Mouse (Mus musculus) heart, embryonic 14.5 days (tissue): ENCODE results near the gene Gm9821. TPM values are rescaled to one million over a fixed set of nuclear protein-coding genes. Genes with fewer than 3 reads are reported as not detected.

Source experiments
- ATAC-seq: fragments of 200-750 bp; cut with Nextera tagmentation; 2 replicates; pipeline ENCODE4 v1.8.0; 2017; ENCODE audit warnings: low read depth, moderate TSS enrichment; ENCODE audit not compliant: insufficient number of reproducible peaks, insufficient read depth, low FRiP score
- H3K27ac ChIP-seq, 2 experiments: fragments of 200-500 bp in 1 of 2; fragments of 300-500 bp in 1 of 2; sonication (generic) in 1 of 2; replicated peaks in 1 of 2; 2 replicates each; pipeline ENCODE4 v1.5.1; 2012 to 2014; ENCODE audit warnings: low read depth in 2 of 2, low read length in 2 of 2, control low read depth in 1 of 2, mild to moderate bottlenecking in 1 of 2, mixed read lengths in 1 of 2; ENCODE audit not compliant: control insufficient read depth in 1 of 2, insufficient read depth in 1 of 2
- H3K27me3 ChIP-seq: fragments of 300-500 bp; sonication (generic); 2 replicates; pipeline ENCODE4 v1.6.1; 2014; ENCODE audit warnings: mild to moderate bottlenecking, low read length, control low read depth; ENCODE audit not compliant: control insufficient read depth, insufficient read depth
- H3K36me3 ChIP-seq: fragments of 300-500 bp; sonication (generic); 2 replicates; pipeline ENCODE4 v1.6.1; 2014; ENCODE audit warnings: mild to moderate bottlenecking, control low read depth, low read length, mixed read lengths; ENCODE audit not compliant: control insufficient read depth, insufficient read depth
- H3K4me1 ChIP-seq, 2 experiments: fragments of 200-500 bp in 1 of 2; fragments of 300-500 bp in 1 of 2; sonication (generic) in 1 of 2; 2 replicates each; pipeline ENCODE4 v1.6.1; 2012 to 2014; ENCODE audit warnings: low read length in 2 of 2, control low read depth in 1 of 2, mixed read lengths in 1 of 2; ENCODE audit not compliant: control insufficient read depth in 2 of 2, insufficient read depth in 2 of 2
- H3K4me2 ChIP-seq: fragments of 300-500 bp; sonication (generic); 2 replicates; pipeline ENCODE4 v1.6.1; 2014; ENCODE audit warnings: mild to moderate bottlenecking, low read length
- H3K4me3 ChIP-seq, 2 experiments: fragments of 200-500 bp in 1 of 2; fragments of 300-500 bp in 1 of 2; sonication (generic) in 1 of 2; 2 replicates each; pipeline ENCODE4 v1.5.1; 2012 to 2014; ENCODE audit warnings: low read length in 2 of 2, mild to moderate bottlenecking in 2 of 2, control low read depth in 1 of 2, low read depth in 1 of 2, moderate library complexity in 1 of 2; ENCODE audit not compliant: control insufficient read depth in 1 of 2, insufficient read depth in 1 of 2
- H3K9ac ChIP-seq: fragments of 300-500 bp; sonication (generic); 2 replicates; pipeline ENCODE4 v1.6.1; 2014; ENCODE audit warnings: mild to moderate bottlenecking, low read length
- H3K9me3 ChIP-seq: fragments of 300-500 bp; sonication (generic); 2 replicates; pipeline ENCODE4 v1.6.1; 2016; ENCODE audit warnings: low read length, control low read depth; ENCODE audit not compliant: control insufficient read depth
- WGBS: fragments of 180-500 bp; shearing (Covaris S2); extraction: QIAGEN DNeasy Blood & Tissue Kit; methylation state at CpG from one replicate; pipeline ENCODE4 v1.1.7; 2014; 5-methylcytosine and 5-hydroxymethylcytosine counted together
- polyA plus RNA-seq: library from polyadenylated mRNA; unstranded; fragments of >200 nt; fragmentation: Nextera tagmentation; extraction: Ambion mirVana; gene quantifications from 2 replicates; pipeline ENCODE4 v1.2.1, GENCODE M21; 2014

The Gm9821 gene
- polyA plus RNA-seq, 1 experiment from 2014 or later: 2.8 TPM

DNA sequence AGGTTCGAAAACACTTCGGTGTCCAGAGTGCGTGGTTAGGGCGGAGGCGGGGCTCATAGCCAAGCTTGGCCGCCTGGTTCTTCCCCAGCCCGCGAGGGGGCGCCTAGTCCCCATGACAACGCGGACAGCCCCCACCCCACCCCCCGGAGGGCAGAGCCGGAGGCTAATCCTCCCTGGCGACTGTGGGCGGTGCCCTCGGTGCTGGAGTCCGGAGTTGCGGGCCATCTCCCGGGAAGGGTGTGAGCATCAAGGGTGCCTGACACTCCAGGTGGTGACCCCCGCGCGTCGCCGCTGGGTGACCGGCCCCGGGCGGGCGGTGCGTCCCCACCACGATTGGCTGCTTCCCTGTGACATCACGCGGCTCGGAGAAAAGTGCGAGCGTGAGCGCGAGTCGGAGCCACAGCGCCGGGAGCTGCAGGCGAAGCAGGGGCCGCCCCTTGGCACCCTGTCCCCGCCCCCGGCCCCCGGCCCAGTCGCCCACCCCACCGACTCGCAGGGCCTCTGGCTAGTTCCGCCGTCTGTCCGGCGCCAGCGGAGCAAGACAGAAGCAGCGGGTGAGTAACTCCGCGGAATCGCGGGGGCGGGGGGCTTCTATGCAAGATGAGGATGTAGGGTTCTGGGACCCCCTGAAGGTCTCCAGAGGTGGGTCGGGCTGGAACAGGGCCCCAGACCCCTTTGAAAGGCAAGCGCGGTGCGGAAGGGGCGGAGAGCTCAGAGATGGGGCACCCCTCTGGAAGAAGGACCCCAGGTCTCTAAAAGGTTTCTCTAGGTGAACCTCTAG, 23.5 kb upstream of the Gm9821 start:
- ATAC-seq: 0 out of 2 replicates have a peak, but pooled peaks have one; percentile 14
- Histone ChIP-seq H3K4me2 (peak overlapping the region; percentile 90), H3K9me3 (no peaks in the 10 kb centered on the region), H3K27me3 (peaks cover 49% of the 10 kb centered on the region), H3K27ac (no peak overlapping the region), H3K4me3 (peak overlapping the region; percentile 52 to 58), H3K4me1 (peaks cover 14 to 15% of the 10 kb centered on the region in 2 experiments), H3K36me3 (peaks cover 17% of the 10 kb centered on the region), H3K9ac (peak overlapping the region; percentile 13; the same call in 1 of the 2 replicates)
- under 1% methylated on average over 55 of the region's 64 CpGs for WGBS

DNA sequence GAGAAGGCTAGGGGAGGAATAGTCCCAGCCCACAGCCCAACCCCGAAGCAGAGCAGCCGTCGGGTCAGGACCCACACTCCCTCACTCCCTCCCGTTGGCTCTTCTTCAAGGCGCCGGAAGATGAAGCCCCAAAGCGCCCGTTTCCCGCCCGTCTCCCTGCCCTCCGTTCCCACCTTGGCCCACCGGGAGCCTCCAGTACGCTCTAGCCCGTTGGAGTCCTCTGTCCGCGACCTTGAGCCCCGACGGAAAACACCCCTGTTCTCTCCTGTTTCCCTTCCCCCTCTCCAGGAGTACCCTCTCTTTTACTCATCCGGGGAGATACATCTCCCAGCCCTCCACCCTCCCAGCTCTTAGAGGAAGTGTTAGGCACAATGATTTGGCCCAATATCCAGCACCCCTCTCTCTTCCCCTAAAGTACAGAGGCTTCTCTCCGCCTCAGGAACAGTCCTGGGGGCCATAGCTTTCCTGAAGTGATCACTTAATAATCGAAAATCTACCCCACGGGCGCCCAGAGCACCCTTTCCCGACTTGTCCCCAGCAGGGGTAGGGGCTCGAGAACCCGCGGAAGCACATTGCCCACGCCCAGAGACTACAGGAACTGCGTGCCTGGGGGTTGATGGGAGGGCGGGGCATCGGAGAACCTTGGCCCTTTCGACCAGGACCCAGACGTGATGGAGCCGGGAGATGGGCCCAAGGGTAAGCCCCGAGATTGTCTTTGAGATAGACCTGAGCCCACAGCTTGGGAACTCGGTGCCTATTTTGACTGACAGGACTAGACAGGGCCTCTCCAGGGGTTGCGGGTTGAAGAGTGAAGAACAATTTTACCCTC, 22.7 kb upstream of the Gm9821 start:
- Histone ChIP-seq H3K4me2 (peak overlapping the region; percentile 90), H3K9ac (no peak overlapping the region), H3K4me3 (peak overlapping the region; percentile 52 to 58; a peak in 3 of 4 replicates), H3K36me3 (peaks cover 9% of the 10 kb centered on the region), H3K9me3 (no peaks in the 10 kb centered on the region), H3K4me1 (peaks cover 14 to 15% of the 10 kb centered on the region in 2 experiments), H3K27me3 (peaks cover 49% of the 10 kb centered on the region), H3K27ac (no peak overlapping the region)
- 1% methylated on average over 34 of the region's 37 CpGs for WGBS
- no peak for ATAC-seq

DNA sequence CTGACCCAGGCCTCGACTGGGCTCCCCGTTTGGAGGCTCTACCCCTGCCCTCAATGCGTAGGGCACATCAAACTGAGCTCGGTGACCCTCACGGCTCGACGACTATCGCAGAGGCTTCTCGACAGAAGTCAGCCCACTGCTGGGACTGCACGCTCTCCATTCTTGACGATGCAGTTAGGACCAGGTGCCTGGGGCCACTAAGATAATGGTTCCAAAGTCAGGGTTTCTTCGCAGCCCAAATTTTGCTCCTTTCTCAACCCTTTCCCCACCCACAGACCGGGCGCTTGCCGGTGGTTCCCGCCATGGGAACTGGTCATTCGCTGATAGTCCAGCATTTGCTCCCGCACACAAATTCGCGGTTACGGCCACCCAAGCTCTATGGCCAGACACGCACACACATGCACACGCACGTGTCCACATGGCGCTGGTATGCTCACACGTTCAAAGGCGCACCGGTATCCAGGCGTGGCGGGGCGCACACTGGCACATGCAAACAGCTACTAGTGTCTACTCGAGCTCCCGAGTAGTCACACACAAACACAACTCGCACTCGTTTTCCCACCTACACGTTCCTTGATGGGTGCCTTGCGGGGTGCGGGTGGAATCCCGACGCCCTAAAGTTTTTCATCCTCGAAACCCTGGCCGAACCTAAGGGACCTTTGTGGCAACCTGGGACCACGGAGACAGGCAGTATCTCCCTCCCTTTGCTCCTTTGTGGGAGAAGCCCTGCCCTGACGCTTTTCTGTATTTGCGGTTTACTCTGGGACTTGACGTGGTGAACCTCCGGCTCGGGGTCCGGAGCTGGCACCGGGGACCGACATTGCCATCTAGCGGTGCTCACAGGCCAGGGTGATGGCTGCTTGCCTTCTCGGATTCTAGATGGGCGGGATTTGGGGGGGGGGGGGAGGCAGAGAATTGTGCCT, 21.8 kb upstream of the Gm9821 start:
- WGBS: 5% methylated on average over 54 of the region's 54 CpGs
- Histone ChIP-seq H3K9me3 (no peaks in the 10 kb centered on the region), H3K4me1 (peaks cover 14 to 15% of the 10 kb centered on the region in 2 experiments), H3K27me3 (peaks cover 49% of the 10 kb centered on the region), H3K4me3 (peak overlapping the region; percentile 31 to 52), H3K36me3 (peaks cover under 1% of the 10 kb centered on the region; the same call in 1 of the 2 replicates), H3K9ac (no peak overlapping the region), H3K4me2 (peak overlapping the region; percentile 60), H3K27ac (no peak overlapping the region)
- no peak for ATAC-seq

DNA sequence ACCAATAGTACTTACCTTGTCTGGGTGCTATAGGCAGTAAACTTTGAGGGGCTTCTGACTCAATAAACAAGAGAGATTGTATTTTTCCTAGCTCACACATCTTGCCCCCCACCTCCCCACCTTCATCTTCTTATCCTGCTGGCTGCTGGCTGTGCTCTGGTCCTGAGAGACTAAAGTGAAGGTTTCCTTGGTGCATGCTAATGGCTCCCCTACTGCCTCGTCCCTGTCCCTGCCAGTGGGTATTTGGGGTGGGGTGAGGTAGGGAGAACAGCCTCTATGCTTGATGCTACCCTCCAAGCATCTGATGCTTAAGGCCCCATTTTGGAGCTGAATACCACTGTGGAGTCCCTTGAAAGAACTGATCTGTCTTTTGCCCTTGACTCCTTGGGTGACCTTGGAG, 20.8 kb upstream of the Gm9821 start:
- Histone ChIP-seq H3K4me3 (no peak overlapping the region), H3K4me2 (no peak overlapping the region), H3K27ac (no peak overlapping the region), H3K27me3 (peaks cover 46% of the 10 kb centered on the region), H3K9me3 (no peaks in the 10 kb centered on the region), H3K36me3 (no peaks in the 10 kb centered on the region), H3K4me1 (peaks cover 15 to 16% of the 10 kb centered on the region in 2 experiments), H3K9ac (no peak overlapping the region)
- WGBS: 68% methylated on average over 1 of the region's 1 CpGs
- ATAC-seq: no peak

DNA sequence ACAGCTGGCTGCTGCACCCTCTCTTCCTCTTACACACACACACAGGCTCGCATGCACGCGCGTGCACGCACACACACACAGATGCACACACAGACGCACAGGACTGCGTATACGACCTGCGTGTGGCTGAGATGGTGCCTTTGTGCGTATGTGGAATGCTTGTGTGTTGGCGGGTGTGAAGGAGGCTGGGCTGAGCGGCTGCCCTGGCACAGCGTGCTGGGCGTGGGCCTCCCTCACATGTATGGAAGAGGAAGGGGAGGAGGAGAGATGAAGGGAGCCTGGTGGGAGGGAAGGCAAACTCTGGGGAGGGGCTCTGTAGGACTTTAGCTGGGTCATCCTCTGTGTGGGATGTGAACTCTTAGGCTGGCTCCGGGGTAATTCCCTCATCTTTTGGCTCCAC, 20.1 kb upstream of the Gm9821 start:
- H3K9ac ChIP-seq: no peak overlapping the region
- H3K27me3 ChIP-seq: peaks cover 44% of the 10 kb centered on the region
- peaks cover 20 to 22% of the 10 kb centered on the region in 2 experiments for H3K4me1 ChIP-seq
- no peak overlapping the region for H3K4me2 ChIP-seq
- ATAC-seq: no peak
- H3K27ac ChIP-seq: no peak overlapping the region
- 79% methylated on average over 15 of the region's 15 CpGs for WGBS
- no peak overlapping the region for H3K4me3 ChIP-seq
- no peaks in the 10 kb centered on the region for H3K36me3 ChIP-seq
- no peaks in the 10 kb centered on the region for H3K9me3 ChIP-seq

DNA sequence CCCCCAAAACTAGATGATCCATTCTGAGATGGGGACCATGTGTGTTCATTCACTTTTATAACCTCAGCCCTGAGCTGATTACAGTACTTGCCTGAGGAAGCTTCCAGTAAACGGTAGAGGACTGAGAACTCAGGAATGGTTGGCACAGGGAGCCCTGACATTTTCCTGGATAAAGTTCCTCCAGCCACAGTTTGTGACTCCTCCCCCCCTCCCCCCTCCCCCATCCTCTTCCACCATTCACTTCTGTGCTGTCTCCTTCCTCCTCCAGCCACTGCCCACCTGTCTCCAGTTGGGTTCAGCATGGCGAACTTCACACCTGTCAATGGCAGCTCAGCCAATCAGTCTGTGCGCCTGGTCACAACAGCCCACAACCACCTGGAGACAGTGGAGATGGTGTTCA, 18.6 kb upstream of the Gm9821 start, which contains the start of gene Chrm4:
TSS of gene Chrm4 (plus strand) at position 301 of the 400 bp plus-strand sequence.
- Histone ChIP-seq H3K36me3 (no peaks in the 10 kb centered on the region), H3K27me3 (peaks cover 29% of the 10 kb centered on the region), H3K4me1 (peaks cover 15 to 23% of the 10 kb centered on the region in 2 experiments), H3K4me2 (peak within 1 kb of the TSS; percentile 55), H3K9ac (no peak within 1 kb of the TSS; the same call in 1 of the 2 replicates), H3K4me3 (peak within 1 kb of the TSS; percentile 11 to 16; a peak in 1 of 4 replicates), H3K27ac (no peak within 1 kb of the TSS), H3K9me3 (no peaks in the 10 kb centered on the region)
- 86% methylated on average over 3 of the region's 3 CpGs for WGBS
- no peak for ATAC-seq
